Mouse (Mus musculus): Measurements from ENCODE around the gene Rplp2.

The Rplp2 gene

DNA sequence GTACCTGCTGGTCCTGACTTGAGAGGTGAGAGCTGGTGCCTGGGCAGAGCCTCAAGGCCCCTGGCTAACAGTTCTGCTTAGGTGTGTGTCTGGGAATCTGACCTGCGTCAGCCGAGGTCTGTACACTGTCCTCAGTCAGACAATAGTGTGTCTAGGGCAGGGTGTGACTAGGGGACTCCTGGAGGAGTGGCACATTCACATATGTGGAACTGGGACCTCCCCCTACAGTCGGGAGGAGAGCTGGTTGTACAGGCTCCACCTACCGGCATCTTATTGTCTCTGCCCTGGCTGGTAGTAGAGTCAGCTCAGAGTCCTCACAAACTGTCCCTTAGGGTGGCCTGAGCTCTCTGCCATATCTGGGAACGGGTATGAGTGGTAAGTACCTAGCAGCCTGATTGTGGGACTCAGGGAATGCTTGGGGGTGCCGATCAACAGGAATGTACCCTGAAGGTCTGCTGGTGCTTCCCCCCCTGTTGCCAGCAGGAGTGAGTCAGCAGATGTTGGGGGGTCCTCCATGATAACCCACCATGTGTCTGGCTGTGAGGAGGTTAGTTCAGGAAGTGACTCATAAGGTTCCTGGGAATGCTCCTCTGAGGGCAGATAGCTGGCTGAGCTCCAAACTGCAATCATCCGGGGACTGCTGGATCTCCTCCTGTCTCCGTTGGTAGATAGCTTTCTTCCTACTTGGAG is 21.5 kb downstream of the Rplp2 start:
- DNase-seq: peak; percentile 76

DNA sequence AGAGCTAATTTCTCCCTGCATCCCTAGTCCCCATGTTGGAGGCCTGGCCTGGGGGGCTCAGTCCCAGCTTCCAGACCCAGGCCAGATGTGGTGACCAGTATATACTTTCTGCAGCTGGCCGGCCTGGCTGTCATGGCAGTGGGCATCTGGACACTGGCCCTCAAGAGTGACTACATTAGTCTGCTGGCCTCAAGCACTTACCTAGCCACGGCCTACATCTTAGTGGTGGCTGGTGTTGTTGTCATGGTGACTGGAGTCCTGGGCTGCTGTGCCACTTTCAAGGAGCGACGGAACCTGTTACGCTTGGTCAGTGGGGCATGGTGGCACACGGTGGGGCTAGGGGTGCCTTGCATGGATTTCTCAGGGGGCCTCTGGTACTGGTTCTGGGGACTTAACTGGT is 22.2 kb downstream of the Rplp2 start:
- no peak for DNase-seq

DNA sequence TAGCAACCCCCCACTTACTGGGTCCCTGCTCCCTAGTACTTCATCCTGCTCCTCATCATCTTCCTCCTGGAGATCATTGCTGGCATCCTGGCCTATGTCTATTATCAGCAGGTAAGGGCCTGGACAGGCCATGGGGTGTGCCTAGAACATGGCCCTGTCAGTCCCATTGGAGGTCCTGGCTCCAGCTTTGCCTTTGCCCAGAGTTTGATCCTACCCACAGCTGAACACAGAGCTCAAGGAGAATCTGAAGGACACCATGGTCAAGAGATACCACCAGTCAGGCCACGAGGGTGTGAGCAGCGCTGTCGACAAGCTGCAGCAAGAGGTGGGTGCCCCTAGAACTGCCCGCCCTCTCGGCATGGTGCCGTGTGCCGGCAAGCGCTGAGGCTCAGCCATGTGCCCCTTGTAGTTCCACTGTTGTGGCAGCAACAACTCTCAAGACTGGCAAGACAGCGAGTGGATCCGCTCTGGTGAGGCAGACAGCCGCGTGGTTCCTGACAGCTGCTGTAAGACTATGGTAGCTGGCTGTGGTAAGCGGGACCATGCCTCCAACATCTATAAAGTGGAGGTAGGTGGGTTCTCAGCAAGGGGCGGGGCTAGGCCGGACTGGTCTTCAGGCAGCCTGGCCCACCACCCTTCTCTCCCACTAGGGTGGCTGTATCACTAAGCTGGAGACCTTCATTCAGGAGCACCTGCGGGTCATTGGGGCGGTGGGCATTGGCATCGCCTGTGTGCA is 22.9 kb downstream of the Rplp2 start:
- DNase-seq: no peak

DNA sequence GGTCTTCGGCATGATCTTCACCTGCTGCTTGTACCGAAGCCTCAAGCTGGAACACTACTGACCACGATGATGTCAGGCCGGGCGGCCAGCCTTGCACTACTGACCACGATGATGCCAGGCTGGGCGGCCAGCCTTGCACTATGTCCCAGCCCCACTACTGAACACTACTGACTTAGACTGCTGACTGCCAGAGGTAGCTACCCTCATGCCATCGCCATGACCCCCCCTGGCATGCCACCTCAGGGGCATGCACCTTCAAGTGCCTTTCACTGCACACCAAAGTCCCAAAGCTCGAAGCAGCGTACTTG is 23.4 kb downstream of the Rplp2 start:
- DNase-seq: no peak

DNA sequence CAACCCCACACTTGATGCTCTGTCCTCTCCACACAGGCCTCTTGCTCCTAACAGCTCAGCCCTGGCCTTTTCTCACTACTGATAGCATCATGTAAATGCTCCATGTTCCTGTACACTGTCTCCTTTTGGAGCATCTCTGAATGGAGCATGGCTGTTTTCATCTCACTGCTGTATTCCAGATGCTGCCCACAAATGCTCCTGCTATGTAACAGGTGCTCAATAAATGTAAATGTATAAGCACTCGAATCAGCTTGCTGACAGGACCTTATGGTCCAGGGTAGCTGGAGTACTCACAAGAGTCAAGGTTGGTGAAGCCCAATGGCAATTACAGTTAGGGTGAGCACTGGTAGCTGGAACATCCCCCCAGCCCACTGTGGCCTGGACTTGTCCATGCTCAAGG is 24.1 kb downstream of the Rplp2 start:
- DNase-seq: no peak

DNA sequence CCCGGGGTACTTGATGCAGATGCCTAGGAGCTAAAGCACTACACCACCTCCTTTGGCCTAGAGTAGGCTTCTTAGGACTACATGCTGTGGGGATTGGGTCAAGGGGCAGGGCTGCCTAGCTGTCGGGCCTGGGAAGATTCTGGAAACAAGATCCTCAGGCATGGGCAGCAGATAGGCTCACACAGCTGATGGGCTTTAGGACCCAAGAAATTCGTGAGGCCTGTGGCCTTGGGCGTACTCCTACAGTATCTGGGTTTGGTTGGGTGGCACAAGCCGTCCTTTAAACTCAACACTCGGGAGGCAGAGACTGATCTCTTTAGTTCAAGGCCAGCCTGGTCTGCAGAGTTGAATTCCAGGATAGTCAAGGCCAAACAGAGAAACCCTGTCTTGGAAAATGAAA is 25.1 kb downstream of the Rplp2 start:
- DNase-seq: no peak

DNA sequence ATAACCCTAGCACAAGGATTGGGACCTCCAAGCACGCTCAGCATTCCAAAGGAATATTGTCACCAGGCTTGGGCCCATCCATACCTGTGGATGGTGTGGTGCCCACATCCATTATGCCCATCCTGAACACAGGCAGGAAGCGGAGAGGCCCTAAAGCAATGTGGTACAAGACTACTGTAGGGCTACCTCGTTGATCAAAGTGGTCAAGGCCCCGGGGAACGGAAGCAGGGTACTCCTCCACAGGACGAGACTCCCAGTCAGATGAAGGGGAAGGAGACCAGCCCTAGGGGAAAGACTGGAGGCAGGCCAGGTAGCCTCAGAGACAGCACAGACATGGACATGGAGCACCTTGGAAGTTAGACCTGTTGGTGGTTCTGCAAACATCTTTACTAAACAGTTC is 25.6 kb downstream of the Rplp2 start:
- no peak for DNase-seq

DNA sequence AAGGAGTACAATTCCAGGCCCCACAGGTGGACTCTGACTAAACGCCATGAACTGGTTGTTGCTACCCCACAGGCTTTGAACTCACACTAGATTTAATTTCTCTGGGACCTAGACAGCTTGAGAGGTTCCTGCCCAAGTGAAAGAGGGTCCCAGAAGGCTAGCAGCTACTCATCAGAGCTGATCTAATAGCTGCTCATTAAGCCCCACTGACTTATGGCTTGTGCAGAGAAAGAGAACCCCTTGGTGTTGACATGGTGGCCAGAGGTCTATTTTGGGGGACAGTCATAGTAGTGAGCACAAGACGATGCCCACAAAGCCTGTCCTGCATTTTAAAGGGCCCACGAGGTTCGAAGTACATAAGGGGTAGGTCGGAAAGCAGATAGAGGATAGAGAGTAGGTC is 27.0 kb downstream of the Rplp2 start:
- DNase-seq: no peak

DNA sequence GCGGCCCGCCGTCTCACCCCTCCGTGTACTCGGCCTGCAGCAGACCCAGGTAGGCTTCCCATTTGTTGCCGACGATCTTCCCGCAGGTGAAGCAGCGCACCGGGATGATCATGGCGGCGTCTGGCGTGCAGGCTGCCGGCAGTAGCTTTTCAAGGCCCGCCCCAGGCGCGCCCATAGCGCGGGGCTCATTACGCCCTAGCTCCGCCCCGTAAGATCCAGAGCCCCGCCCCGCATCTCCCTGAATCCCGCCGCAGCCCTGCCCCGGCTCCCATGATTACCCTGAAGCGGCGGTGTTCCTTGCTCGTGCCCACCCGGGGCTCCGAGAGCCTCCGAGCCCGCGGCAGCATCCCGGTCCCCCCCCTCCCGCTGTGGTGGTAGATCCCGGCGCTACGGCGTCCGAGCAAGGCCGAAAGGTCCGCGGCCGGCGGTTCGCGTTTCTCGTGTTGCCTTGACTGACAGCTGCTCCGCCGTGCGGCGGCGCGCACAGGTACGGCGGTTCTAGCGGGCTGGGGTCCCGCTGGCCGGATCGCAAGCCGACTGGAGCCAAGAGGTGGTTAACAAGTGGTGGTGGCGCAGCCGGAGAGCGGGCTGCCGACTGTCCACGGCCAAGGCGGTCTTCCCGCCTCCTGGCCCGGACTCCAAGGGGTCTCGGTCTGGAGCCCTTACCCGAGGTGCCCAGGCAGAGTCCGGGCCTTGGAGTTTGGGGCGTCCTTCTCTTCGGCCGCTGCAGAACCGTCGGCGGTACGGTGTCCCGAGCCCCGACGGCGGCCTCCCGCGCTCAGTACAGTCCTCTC is 28.0 kb downstream of the Rplp2 start, which contains the start of the genes Polr2l and Tspan4:
TSS of gene Polr2l (minus strand) at position 122 of the 794 bp plus-strand sequence.
TSS of gene Tspan4 (plus strand) at position 230 of the 794 bp plus-strand sequence.
- DNase-seq: peak; percentile 89

DNA sequence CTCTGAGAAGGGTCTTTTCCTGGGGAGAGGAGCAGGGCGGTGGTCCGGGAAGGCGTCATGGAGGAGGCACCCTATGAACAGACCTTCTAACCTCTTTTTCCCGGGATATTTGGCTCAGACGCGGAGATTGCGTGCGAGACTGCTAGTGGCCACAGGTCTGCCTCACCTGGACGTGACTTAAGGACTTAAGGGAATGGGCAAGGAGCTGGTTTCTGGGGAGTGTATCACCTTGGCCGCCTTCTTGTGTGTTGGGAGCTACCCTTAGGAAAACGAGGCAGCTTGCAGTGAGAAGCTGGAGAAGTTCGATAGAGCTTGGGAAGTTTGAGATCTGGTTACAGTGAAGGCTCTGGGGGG is 28.6 kb downstream of the Rplp2 start:
- no peak for DNase-seq

DNA sequence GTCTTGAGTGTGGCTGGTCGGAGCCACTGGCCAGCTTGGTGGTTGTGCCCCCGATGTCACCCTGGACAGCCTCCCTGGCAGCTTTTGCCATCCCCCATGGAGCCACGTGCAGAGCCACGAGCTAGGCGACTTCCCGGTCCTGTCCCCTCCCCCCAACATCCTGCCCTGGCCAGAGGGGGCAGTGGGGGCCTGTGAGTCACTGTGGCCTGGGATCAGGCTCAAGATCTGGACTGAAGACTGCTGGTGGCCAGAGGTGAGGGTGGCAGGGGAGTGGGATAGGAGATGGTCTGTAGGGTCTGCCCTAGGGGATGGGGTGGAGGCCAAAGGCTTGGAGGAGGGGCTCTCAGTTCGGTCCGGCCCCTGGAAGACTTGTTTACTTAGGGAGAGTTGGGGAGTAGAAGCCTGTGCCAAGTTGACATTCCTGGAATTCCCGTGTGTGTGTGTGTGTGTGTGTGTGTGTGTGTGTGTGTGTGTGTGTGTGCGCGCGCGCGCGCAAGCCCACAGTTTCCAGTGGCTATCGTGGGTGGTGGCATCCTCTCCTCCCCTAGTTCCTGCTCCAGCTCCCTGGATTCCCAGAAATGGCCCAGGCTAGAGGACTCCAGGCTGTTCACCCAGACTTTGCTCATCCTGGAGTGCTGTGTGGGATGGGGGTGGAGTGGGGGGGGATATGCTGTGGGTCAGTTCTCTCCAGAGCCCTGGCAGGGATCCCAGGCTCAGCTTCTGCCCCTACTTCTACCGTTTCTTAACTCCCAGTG is 29.2 kb downstream of the Rplp2 start:
- DNase-seq: peak; percentile 70

DNA sequence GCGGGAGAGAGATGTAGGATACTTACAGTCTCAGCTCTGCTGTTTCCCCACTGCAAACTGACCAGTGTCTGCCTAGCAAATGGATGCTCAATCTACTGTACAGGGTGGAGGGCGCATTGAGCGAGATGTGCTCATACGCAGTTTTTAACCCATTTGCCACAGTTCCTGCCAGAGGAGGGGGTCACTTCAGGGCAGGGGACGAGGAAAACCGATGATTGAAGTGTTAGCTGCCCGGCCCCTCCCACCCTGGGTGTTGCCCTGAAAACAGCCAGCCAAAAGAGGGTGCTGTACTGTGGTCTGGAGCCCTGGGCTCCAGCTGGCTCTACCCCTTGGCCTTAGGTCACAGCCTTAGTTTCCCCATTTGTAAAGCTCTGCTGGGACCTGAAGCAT is 29.8 kb downstream of the Rplp2 start:
- DNase-seq: peak; percentile 58

DNA sequence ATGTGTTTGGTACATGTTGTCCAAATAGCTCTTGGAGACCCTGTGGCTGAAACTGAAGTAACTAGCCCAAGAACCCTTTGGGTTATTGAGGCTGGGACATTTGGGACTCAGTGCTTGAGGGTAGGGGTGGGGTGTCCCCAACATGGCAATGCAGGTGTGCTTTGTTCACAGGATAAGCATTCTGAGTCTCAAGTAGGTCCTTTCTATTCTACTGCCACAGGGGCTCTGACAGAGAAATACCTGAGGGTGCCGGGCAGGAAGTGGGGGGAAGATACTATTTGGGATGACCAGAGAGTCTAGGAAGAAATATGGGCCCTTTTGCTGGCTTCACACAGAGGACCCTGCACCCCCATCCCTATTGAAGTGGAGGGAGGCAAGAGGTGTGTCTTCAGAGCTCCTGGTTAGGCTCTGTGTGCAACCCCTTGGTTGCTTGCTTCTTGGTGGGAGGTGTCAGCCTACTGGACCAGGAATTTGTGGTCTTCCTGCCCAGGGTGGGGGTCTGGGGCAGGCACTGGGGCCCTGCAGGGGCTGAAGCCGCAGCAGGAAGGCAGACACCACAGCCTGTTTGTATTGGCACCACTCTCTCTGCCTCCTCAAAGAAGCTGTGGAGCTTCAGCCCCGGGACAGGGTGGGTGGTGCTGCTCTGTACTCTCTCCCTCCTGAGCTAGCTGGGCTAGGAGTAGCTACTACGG is 30.6 kb downstream of the Rplp2 start:
- DNase-seq: peak; percentile 41

DNA sequence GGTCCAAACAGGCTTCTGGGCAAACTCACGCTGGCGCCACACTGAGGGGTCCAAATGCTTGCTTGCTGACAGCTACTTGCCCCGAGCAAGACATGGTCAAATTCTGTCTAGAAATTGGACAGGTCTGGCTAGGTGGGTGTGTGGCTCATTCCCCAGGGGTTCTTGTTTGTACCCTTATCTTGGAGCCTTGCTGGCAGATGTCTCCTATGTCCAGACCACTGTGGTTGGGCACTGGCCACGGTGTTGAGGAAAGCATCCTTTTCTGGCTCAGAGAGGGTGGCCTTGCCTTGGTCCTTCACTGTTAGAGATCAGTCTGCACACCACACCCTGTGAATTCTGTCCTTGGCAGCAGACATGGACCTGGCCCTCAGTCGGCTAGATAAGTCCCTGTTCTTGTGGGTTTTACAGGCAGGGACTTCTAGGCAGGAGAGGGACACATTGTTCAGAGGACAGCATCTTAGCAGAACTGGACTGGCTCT is 31.1 kb downstream of the Rplp2 start:
- DNase-seq: no peak

DNA sequence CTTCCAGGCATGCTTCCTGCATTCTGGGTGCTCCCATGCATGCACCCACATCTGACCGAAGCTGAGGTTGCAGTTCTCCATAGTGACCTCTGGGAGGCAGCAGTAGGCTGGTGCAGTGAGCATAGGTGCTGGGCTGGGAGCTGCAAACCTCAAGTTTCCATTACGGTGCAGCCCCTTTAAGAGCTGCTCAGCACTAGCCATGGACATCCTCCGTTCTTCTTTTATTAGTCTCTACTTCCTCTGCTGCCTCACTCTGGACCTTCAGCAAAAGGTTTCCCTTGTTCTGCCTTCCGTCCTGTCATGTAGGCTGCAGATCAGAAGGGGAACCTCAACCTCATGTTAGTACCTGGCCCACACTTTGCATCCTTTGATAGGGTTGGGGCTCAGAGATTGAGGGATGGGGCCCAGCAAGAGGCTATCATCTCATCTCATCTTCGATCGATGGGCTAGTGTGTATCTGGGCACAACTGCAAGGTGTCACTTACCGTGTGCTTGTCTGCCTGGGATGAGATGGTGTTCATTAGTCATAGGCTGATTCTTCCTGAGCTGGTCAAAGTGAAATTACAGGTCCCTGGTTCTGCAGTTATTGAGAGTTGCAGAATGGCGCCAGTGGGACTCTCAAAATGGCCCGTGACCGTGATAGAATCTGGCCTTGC is 33.8 kb downstream of the Rplp2 start:
- peak; percentile 71 for DNase-seq

DNA sequence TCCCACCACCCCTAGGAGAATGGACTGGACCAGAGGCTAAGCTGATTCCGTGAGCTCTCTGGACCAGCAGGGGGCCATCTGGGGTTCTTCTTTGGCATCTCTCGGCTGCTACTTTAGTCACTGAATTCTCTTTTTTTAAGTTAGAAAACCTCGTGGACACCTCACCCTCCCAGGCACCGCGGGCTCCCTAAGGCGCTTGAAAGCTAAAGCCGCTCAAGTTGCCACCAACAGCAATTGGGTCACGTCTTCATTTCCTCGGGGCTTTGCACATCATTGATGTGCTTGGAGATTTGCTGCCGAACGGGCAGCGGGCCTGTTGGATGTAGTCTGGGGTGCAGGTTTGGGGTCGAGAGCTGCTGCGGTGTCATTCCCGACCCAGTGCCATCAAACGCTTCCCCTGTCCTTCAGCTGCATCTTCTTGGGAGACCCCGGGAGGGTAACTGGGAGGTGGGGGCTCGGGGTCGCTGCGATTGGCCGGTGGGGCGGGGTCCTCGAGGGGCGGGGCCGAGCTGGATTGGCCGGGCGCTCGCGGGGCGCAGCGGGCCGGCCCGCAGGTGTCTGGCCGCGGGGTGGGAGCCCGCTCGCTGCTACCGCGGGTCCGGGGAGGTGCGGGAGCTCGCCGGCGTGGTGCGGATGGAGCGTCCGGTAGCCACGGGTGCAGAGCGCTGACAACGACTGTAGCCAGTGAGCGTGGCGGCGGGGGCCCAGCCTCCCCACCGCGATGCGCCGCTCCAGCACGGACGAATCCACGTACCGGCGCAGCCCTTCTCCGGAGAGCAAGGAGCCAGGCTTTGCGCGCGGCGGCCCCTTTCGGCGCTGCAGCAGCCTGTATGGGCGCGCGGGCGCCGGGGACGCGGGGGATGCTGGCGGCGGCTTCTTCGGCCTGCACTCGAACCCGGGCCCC is 34.6 kb downstream of the Rplp2 start:
- peak; percentile 48 for DNase-seq

DNA sequence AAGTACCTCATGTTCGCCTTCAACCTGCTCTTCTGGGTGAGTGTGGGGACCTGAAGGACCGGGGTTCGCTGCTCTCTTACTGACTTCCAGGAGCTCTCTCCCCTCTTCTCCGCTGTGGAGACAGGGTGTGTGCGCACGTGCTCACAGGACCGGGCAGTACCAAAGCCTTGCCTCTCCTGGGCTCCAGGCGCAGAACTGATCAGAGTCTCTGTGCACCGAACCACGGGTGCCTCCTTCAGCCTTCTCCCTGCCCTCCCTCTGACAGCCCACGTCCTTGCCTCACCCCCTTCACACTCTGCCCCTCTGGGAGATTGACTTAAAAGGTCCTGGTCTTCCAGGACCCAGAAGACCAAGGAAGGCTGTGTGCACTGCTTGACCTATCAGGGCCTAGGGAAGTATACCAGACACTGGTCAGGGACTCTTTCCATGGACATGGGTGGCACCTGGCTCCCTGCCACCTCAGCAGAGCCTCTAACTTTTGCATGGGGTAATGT is 35.4 kb downstream of the Rplp2 start:
- no peak for DNase-seq

DNA sequence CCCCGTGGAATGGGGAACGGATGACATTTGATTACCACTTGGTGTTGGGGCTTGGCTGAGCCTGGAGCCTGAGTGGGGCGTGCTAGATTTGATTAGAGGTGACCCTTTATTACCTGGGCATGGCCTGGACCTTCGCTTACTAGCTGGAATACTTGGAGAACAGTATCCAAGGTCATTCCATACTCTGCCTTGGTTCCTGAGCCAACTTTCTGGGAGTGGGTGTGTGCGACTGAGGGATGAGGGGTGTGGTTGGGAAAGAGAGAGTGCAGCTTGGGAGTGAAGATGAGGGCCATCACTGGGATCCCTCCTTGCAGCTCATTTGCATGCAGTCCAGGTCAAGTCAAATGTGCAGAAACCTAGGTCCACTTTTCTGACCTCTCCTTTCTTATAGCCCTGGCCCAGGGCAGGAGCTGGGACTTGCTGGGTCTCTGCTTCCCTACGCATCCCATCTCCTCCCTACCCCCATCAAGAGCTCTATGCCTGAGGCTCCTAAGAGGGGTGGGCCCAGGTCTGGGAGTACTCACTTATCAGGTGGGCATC is 36.0 kb downstream of the Rplp2 start:
- no peak for DNase-seq

DNA sequence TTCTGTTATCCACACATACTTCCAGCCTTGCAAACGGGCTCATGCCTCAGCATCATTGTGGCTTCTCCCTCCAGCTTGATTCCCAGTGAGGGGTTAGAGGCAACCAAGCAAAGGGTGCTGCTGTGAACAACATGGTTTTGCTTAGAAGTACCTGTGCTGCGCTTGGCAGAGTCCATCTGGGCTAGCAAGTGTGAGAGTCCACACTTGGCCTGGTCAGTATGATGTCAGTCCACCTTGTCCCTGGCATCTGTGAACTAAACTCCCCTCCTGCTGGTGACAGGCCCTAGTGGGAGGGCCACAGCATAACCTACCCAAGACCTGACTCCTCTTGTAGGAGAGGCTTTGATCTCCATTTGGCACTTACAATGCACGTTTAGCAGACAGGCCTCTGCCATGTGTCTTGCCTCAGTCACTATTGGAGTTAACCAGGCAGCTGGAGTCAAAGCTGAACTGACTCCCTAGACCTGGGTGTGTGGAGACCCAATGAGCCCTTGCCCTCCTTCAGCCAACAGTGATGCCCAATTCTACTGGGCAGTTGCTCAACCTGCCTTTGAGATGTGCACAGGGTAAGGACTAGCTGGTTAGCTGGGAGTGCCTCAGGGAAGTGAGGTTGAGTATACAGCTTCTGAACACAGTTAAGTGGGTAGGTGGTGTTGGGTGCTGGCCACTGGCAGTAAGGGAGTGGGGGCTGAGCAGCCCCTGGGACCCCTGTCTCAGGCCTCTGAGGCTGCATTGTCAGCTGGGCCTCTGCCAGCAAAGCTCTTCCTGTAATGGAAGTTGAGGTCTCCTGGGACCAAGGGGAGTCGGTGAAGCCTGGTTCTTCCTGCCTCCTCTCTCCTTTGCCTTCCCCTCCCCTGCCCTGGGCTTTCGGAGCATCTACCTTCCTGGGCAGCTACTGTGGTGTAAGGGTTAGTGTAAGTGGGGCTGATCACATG is 37.3 kb downstream of the Rplp2 start:
- no peak for DNase-seq
